ENCODE assay signal across 8 mouse cellular contexts in genomic region chr17:79614691-79615588, GRCm38 (mm10). TPM values are rescaled to one million over a fixed set of nuclear protein-coding genes. Genes with fewer than 3 reads are reported as not detected.
DNase-seq lines count a peak whose midpoint lies in the region; ATAC-seq lines count a peak whose summit lies in the region.

No protein-coding gene starts in this region.

- DNase-seq in gastrocnemius, adult 8-10 months (ENCODE audit: low spot score in 2 of 2): peak; percentile 49 to 62
- DNase-seq in induced T-regulatory cell, adult 2 months (ENCODE audit: low read depth): peak; percentile 74
- DNase-seq in left cerebral cortex, adult 9 months (ENCODE audit: low spot score in 2 of 2): peak; percentile 18 to 63
- DNase-seq in right cerebral cortex, adult 2 months (ENCODE audit: low spot score in 2 of 2): peak; percentile 66 to 78
- peak; percentile 20 for DNase-seq in urinary bladder, postnatal 10 days (ENCODE audit: low spot score)

- no peaks in the 10 kb centered on the region for H3K36me3 ChIP-seq in megakaryocyte, embryonic 14.5 days (replicated peaks; ENCODE audit: low read length)

- peaks cover 11% of the 10 kb centered on the region for H3K4me1 ChIP-seq in megakaryocyte, embryonic 14.5 days

- H3K4me3 ChIP-seq in megakaryocyte, embryonic 14.5 days (replicated peaks): peak overlapping the region; percentile 92

- ATAC-seq in activated CD4-positive, CD25-positive, alpha-beta regulatory T cell, adult 4 months: peak; percentile 79
- peak; percentile 89 for ATAC-seq in common myeloid progenitor, adult 5-6 weeks (replicated peaks; ENCODE audit: low read depth, poor library complexity, severe bottlenecking)

- no peaks in the 10 kb centered on the region for H3K9me3 ChIP-seq in megakaryocyte, embryonic 14.5 days

- H3K27me3 ChIP-seq in megakaryocyte, embryonic 14.5 days (replicated peaks): no peaks in the 10 kb centered on the region

RNA-seq across cellular contexts. Expression of gene Rmdn2, which starts 3.3 kb away (rescaled TPM):
- polyA plus RNA-seq in activated CD4-positive, CD25-positive, alpha-beta regulatory T cell, adult 4 months (2017; shearing (Covaris generic)): 1 to 10 TPM; 4.9 to 7.3 TPM
- total RNA-seq in common myeloid progenitor, adult 5-6 weeks (2017): 5.2 and 5.8 TPM in 2 replicates
- 10 to 100 TPM; 11.5 to 20.1 (median 13.2) TPM for total RNA-seq in gastrocnemius, adult 8-10 months (2022)
- 2.6 and 5.8 TPM in 2 replicates for polyA plus RNA-seq in megakaryocyte, embryonic 14.5 days (2012; ENCODE audit: insufficient read depth, low replicate concordance)

Comparison
In these comparisons a context has a peak if more than half of its experiments do, and no peak if none do; other contexts are left out.
1. Peak in every context shown above with its lines: DNase-seq, ATAC-seq and H3K4me3 ChIP-seq.
2. DNase-seq: peak in every context shown above with its lines; median percentile 74 in induced T-regulatory cell, adult 2 months; 72 in right cerebral cortex, adult 2 months; 56 in gastrocnemius, adult 8-10 months; 40 in left cerebral cortex, adult 9 months; 20 in urinary bladder, postnatal 10 days.